Mouse (Mus musculus) pancreas, adult 10 weeks (tissue): ENCODE measurements around the gene Sppl2b. TPM values are rescaled to one million over a fixed set of nuclear protein-coding genes. Genes with fewer than 3 reads are reported as not detected.

ENCODE experiments used
- polyA plus RNA-seq: library from polyadenylated mRNA; stranded (reverse); fragments of 350-450 nt; fragmentation: Illumina TruSeq; extraction: RNeasy Lipid Tissue Mini Kit (QIAGEN cat#74804); gene quantifications from one replicate; pipeline ENCODE4 v1.2.3, GENCODE M21; 2015; ENCODE audit warnings: low read depth, low replicate concordance; ENCODE audit not compliant: insufficient read depth

Gene Sppl2b
- polyA plus RNA-seq, result 7.9 TPM

GRCm38 (mm10) chr10:80854913-80855748, at the start of gene Sppl2b, which contains the start of gene Lsm7:
Gene Sppl2b, plus strand, starts transcription at chr10:80855275.
Gene Lsm7, minus strand, starts transcription at chr10:80855209.

GRCm38 (mm10) chr10:80813366-80813765, 41.7 kb upstream of the Sppl2b start, which contains the start of gene Jsrp1:
Gene Jsrp1, minus strand, starts transcription at chr10:80813498.

GRCm38 (mm10) chr10:80826151-80827062, 28.7 kb upstream of the Sppl2b start, which contains the start of gene Oaz1:
Gene Oaz1, plus strand, starts transcription at chr10:80826656.

GRCm38 (mm10) chr10:80843931-80844547, 11.0 kb upstream of the Sppl2b start, which contains the start of gene Lingo3:
Gene Lingo3, minus strand, starts transcription at chr10:80844039.

GRCm38 (mm10) chr10:80871581-80871980, 16.5 kb downstream of the Sppl2b start, which contains the start of gene Tmprss9:
Gene Tmprss9, plus strand, starts transcription at chr10:80871848.

GRCm38 (mm10) chr10:80900318-80901247, 45.5 kb downstream of the Sppl2b start, which contains the start of gene Timm13:
Gene Timm13, minus strand, starts transcription at chr10:80900969.

GRCm38 (mm10) chr10:80917779-80918434, 62.8 kb downstream of the Sppl2b start, which contains the start of gene Lmnb2:
Gene Lmnb2, minus strand, starts transcription at chr10:80918245.

Other genes with a start within 250 kb of the Sppl2b start
- 1.0 TPM for gene Gm49322, start 249.3 kb upstream of the Sppl2b start, polyA plus RNA-seq
- gene Csnk1g2, start 232.4 kb upstream of the Sppl2b start, polyA plus RNA-seq, result 47.7 TPM
- 7.6 TPM for gene Btbd2, start 198.2 kb upstream of the Sppl2b start, polyA plus RNA-seq
- gene Mknk2, start 177.2 kb upstream of the Sppl2b start, polyA plus RNA-seq, result 15.8 TPM
- gene Mob3a, start 153.3 kb upstream of the Sppl2b start, polyA plus RNA-seq, result 3.8 TPM
- gene Izumo4, start 153.1 kb upstream of the Sppl2b start, polyA plus RNA-seq, result 24.6 TPM
- gene Ap3d1, start 113.0 kb upstream of the Sppl2b start, polyA plus RNA-seq, result 48.4 TPM
- gene Dot1l, start 100.1 kb upstream of the Sppl2b start, polyA plus RNA-seq, result 7.8 TPM
- gene Sf3a2, start 57.1 kb upstream of the Sppl2b start, polyA plus RNA-seq, result 9.5 TPM
- 17.7 TPM for gene Plekhj1, start 56.6 kb upstream of the Sppl2b start, polyA plus RNA-seq
- not detected for gene Amh, start 50.0 kb upstream of the Sppl2b start, polyA plus RNA-seq
- not detected for gene Jsrp1, start 41.8 kb upstream of the Sppl2b start, polyA plus RNA-seq
- 185 TPM for gene Oaz1, start 28.6 kb upstream of the Sppl2b start, polyA plus RNA-seq
- not detected for gene Lingo3, start 11.2 kb upstream of the Sppl2b start, polyA plus RNA-seq
- 38.7 TPM for gene Lsm7, start 66 bp upstream of the Sppl2b start, polyA plus RNA-seq
- not detected for gene Tmprss9, start 16.6 kb downstream of the Sppl2b start, polyA plus RNA-seq
- gene Timm13, start 45.7 kb downstream of the Sppl2b start, polyA plus RNA-seq, result 31.2 TPM
- gene Lmnb2, start 63.0 kb downstream of the Sppl2b start, polyA plus RNA-seq, result 2.3 TPM
- gene Gadd45b, start 74.8 kb downstream of the Sppl2b start, polyA plus RNA-seq, result 4.3 TPM
- gene Gng7, start 159.7 kb downstream of the Sppl2b start, polyA plus RNA-seq, result 1.4 TPM
- not detected for gene Diras1, start 170.4 kb downstream of the Sppl2b start, polyA plus RNA-seq
- gene Slc39a3, start 182.2 kb downstream of the Sppl2b start, polyA plus RNA-seq, result 5.1 TPM
- 24.1 TPM for gene Sgta, start 204.9 kb downstream of the Sppl2b start, polyA plus RNA-seq
- gene Thop1, start 214.8 kb downstream of the Sppl2b start, polyA plus RNA-seq, result 11.8 TPM
- not detected for gene Creb3l3, start 243.6 kb downstream of the Sppl2b start, polyA plus RNA-seq